Mouse (Mus musculus) megakaryocyte progenitor cell, adult 5-6 weeks (primary cell): ENCODE results near the gene Ccdc153. TPM values are rescaled to one million over a fixed set of nuclear protein-coding genes. Genes with fewer than 3 reads are reported as not detected.
A peak's percentile ranks its signal among the peaks of the same experiment; 100 is the strongest.

Experiments
- ATAC-seq: replicated peaks from 2 replicates; pipeline ENCODE4 v1.8.0; 2016; ENCODE audit warnings: mild to moderate bottlenecking, moderate TSS enrichment, inconsistent platforms; ENCODE audit not compliant: poor library complexity
- total RNA-seq, 2 experiments: library from RNA; stranded (forward) in 1 of 2; stranded (reverse) in 1 of 2; fragments of 157-497, 149-512 nt in 1 of 2; fragments of 200-1000 nt in 1 of 2; gene quantifications; 2 replicates each; pipeline versions ENCODE4 v1.2.3 to v1.2.4; 2015 to 2017

The Ccdc153 gene
- total RNA-seq (2015) (not detected in 2 replicates), total RNA-seq (2017) (not detected in 2 replicates)

DNA sequence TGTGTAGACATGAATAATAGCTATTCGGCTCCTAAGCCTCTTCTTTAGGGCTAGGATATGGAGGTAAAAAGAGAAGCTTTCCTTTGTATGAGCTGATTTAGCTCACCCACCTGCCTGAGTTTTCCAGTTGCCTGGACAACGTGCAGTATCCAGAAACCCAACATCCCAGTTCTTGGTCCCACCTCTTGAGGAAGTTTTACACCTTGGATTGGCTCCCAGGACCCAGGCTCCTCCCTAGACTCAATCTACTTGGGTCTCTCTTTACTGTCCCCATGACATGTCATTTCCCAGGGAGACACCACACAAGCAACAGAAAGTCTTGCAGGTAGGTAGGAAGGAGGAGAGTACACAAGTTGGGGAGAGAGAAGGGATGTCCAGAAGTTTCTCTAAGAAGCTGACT is at the start of gene Ccdc153:
TSS of gene Ccdc153 (plus strand) at position 278 of the 400 bp plus-strand sequence.
- ATAC-seq: no peak

DNA sequence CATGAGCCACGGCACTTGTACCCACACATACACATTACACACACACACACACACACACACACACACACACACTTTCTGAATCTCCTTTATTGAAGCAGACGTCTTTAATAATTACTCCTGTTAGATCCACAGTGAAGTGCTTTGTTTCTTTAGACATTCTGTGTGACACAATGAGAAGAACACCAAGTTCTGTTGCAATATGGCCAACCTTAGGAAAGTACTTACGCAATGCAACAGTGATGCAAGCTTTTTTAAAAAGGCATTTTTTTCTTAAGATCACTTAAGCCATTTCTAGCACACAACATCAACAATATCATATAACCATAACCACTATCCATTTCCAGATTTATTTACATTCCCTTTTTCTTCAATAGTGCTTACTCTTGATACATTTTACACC is 49.3 kb upstream of the Ccdc153 start:
- ATAC-seq: peak; percentile 73

DNA sequence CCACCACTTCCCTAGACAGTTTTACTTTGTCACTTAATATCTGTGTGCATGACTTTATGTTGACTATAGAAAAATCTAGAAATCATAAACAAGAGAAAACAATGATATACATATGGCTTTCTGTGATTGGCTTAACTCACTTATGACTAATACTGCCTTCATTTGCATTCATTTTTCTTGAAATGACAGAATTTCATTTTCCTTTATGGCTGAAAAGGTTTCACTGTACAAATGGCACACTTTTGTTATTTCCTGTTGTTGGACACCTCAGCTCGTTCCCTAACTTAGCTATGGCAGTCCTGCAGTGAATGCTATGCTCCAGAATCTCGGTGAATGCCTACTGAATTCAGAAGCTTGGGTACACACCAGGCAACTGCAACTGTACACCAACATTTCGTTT is 48.2 kb upstream of the Ccdc153 start:
- no peak for ATAC-seq

DNA sequence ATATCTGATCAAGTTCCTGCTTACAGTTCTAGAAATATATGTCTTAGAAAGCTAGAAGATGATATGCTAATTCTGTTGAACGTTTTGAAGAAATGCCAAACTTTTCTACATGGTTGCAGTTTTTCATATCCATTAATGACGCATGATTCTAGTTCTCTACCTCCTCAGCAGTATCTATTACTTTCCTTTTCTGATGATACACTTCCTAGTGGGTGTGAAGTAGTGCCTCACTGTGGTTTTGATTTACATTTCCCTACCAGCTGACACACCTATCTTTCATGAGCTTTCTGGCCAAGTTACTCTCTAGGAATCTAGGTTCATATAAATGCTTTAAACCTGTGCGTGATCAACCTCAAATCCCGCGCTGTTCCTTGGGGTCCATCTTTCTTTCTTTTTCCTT is 47.7 kb upstream of the Ccdc153 start:
- no peak for ATAC-seq

DNA sequence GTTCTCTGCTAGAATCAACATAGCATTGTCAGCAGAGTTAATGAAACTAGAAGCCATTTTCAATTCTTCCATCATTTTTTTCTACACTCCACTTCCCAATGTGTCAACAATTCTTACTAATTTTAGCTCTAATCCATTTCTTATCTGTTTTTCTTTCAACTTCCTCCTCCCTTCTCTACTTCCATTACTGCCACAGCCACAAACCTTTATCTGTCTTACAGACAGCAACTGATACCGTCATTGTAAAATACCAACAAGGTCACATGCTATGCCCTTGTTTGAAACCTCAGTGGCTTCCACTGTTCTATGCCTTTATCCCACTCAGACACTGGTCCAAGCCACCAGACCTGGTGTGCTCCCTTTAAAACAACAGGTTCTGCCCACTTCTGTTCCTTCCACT is 46.5 kb upstream of the Ccdc153 start:
- peak; percentile 69 for ATAC-seq

DNA sequence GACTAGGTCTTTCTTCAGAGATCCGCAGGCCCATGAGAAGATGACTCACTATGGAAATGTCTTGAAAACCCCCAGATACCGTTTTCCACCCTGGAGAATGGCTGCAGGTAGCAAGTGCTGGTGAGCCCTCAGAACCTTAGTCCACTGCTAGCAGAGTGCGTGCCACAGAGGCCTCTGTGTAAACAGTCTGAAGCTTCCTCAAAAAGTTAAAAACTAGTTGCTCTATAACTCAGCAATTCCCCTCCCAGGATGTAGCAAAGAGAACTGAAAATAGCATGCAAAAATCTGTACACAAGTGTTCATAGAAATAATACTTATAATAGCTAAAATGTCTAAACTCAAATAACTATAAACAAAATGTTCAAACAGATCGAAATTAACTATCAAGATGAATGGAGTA is 44.1 kb upstream of the Ccdc153 start:
- no peak for ATAC-seq

DNA sequence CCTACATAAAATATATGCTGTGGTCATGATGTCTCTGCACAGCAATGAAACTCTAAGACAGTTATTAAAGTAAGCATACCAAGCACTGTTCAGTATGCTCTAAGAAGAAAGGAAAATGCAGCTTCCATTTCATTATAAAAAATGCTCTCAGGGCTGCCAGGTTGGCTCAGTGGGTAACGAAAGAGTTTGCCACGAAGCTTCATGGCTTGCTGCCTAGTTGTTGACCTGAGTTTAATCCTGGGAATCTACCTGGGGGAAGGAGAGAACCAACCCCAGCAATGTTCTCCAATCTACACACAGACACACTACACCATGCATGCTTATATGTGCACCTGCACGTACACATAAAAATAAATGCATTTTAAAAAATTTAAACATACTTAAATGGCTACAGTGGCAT is 41.3 kb upstream of the Ccdc153 start:
- ATAC-seq: no peak

DNA sequence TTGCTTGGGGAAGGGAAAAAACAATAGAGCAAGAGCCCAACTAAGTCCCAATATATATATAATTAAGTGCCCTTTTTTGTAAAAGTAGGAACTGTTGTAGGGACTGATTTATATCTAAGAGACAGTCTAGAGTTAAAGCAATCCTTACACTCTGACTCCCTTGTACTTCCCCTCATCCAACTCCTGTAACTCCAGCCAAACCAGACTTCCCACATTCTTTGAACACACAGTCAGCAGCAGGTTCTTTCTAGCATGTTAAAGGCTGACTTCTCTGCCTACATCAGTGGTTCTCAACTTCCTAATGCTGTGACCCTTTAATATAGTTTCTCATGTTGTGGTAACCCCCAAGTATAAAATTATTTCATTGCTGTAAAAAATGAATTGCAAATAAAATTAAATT is 40.9 kb upstream of the Ccdc153 start:
- no peak for ATAC-seq

DNA sequence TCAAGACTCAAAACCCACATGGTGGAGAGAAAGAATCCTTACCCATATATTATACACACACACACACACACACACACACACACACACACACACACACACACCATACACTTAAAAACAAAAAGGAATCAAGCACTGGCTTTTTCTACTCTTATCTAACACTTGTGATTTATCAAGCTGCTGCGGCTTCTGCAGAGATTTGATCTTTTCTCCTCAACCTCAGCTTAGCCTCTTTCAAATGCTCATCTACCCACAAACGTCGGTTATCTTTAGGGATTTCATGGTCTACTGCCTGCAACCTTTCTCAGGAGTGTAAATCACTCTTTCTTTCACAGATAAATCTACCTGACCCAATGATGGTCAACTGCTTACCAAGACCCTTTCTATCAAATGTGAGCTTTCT is 40.0 kb upstream of the Ccdc153 start:
- ATAC-seq: no peak

DNA sequence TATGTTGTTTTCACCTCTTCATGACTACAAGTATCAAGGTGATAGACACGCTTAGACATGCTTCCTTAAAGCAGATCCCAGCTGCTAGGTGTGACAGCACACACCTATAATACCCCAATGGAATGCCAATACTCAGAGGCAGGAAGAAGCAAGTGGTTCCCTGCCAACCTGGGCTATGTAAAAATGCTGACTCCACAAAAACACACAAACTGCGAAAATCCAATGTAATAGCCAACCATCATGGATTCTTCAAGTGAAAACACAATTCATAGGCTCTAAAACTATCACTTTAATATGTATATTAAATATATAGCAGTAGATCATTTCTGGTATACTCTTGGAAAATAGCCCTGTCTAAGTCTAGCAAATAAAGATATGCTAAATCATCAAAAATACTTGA is 32.6 kb upstream of the Ccdc153 start:
- no peak for ATAC-seq

DNA sequence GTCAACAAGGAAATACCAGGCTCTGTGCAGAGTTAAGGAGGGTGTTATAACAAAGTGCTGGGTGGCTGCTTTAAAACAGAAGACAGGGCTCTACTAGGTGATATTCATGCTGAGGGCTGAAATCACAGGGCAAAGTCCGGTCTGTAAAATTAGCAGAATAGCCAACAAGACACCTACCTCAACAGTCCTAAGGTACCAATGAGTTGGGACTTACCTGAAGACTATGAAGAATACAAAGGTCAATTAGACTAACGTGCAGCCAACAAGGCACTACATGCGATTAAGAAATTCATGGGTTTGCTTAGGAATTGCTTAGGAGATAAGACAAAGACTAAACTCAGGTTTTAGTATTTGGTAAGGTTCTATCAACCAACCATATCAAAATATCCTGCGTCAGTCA is 31.1 kb upstream of the Ccdc153 start:
- no peak for ATAC-seq

DNA sequence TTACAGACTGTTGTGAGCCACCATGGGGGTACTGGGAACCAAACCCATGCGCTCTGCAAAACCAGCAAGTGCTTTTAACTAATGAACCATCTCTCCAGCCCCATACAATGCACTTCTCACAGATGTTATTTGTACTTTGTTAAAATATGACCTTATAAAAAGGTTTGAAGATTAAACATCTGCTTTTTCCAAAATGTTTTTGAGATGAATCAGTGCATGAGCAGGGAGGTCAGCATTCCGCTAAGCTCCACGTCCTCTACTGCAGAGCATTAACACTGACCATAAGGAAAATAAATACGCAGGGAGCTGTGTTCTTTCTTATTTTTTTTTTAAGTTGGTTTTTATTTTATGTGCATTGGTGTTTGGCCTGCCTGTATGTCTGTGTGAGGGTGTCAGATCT is 28.1 kb upstream of the Ccdc153 start:
- no peak for ATAC-seq

DNA sequence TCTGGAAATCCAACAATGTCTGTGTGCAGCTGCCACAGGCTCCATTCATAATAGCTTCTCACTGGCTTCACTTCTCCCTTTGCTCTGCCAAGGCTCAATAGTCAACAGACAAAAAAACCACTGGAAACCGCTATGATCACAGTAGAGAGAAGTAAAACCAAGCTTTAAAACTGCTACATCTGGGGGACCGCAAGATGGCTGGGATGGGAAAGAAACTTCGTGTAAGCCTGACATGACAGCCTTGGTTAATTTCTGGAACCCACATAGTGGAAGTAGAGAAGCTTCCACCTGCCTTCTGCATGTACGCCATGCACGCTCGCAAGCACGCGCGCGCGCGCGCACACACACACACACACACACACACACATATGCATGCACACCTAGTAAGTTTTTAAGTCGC is 26.9 kb upstream of the Ccdc153 start:
- peak; percentile 88 for ATAC-seq

DNA sequence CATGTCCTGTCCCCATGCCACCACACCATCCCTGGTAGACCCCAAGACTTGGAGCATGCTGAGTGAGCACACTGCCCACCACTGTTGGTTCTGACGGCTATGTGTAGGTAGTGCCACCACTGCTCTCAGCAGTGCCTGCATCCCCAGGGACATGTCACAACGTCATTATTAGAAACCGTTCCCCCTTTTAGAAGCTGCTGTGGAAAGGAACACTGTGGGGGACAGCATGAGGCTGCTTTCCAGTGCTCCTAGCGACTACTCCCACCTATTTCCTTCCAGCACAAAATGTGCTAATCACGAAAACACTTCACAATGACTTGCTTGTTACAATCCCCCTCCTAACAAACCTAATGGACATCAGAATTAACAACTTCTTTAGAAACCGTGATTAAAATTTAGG is 14.5 kb upstream of the Ccdc153 start:
- ATAC-seq: peak; percentile 34

DNA sequence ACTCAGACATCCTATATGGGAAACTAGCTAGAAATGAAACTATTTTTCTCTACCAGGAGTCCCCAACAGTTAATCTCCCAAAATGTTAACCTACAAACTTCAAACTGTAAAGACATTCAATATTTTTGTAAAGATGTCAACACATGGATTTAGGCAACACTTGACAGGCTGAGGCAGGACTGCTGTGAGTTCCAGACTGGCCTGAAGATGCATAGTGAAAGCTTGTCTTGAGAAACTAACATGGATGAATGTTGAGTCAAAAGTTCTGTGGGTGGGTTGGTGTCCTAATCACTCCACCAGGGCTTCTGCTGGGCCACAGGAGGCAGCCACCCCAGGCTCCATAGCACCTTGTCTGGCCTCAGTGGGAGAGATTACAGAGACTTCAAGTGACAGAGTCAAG is 8.9 kb upstream of the Ccdc153 start:
- ATAC-seq: no peak

DNA sequence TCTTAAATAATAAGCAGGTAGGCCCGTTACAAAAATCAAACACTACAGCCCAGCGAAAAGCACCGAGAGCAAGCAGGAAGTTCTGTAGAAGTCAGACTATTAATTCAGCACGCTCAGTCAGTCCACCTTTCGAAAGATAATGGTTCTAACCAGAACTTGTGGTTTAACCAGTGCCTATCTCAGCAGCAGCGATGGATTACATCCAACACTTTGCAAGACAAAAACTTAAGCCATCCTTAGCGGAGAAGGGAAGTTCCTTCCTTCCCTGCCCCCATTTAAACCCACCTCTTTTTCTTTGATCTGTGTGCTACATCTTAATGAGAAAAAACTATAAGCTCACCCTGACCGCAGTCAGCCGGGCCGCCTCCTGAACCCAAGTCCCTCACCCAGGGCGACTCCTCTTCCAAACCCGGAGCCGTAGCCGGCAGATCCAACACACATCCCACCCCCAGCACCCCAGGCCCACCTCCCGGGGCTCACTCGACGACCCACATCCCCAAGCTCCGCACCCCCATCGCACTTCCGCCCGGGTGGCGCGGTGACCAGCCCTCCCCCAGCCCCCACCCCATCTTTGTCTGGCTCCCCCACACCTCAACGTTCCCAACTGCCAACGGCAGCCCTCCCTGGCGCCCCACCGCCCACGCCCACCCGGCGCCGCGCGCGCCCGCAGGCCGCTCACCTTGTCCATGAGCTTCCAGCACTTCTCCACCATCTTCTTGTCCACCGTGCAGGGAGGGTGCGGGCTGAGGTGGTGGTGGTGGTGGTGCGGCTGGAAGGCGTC is 7.3 kb upstream of the Ccdc153 start:
- peak; percentile 22 for ATAC-seq

DNA sequence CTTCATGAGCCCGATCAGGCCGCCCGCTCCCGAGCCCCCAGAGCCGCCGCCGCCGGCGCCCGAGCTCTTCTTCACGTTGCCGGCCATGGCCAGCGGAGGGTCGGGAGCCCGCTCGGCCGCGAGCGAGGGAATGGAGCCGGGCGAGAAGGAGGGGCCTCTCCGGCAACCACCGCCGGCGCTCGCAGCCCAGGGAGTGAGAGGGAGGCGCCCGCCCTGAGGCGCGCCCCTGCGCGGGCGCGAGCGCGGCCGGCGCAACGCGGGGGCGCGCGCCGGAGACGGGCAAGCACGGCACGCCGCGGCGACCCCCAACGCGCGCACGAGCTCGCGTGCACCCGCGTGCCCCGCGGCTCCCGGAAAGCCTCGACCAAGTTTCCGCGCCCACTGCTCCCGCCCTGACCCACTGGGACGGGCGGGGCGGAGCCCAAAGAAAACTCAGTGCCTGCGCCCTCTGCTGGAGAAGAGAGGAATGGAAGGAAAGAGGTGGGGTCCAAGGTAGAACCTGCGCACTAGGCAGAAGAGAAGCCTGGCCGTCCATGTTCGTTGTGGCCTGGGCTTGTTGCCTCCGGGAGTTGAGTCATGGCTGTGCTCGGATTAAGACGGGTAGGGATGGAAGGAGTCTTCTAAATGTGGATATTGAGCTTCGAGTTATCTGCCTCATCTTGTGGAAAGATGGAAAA is 6.5 kb upstream of the Ccdc153 start, which contains the start of gene Cbl:
TSS of gene Cbl (minus strand) at position 248 of the 677 bp plus-strand sequence.
- ATAC-seq: peak; percentile 85

DNA sequence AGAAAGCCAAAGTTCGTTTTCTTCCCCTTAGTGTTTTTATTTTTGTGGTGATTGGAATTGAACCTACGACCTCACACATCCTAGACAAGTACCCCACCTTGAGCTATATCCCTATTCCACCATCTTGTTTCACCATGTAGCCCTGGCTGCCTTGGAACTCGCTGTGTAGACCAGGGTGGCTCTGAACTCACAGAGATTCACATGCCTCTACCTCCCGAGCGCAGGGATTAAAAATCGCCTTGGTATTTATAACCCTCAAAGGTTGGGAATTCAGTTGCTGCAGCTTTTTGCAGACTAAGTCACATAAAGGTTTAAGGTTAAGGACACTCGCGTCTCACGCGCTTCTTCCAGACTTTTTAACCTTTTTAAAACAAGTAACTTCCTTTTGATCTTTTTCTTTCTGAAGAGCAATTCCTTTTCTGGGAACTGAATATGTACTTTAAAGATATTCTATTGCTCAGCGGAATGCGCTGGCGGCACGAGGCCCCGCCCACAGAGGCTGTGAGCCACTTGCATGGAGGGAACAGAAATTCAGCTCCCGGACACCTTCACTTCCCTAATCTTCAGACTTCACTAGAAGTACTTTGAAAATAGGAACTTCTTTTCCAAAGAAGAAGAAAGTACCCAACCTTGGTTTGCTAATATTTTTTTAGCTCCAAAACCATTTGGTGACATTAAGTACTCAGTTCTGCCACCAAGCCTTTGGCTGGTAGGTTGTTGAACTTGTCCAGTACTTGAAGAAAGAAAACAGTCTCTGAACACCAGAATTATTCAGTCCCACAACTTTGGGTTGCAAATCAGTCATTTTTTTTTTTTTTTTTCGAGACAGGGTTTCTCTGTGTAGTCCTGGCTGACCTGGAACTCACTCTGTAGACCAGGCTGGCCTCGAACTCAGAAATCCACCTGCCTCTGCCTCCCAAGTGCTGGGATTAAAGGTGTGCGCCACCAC is 5.7 kb upstream of the Ccdc153 start:
- ATAC-seq: peak; percentile 54

DNA sequence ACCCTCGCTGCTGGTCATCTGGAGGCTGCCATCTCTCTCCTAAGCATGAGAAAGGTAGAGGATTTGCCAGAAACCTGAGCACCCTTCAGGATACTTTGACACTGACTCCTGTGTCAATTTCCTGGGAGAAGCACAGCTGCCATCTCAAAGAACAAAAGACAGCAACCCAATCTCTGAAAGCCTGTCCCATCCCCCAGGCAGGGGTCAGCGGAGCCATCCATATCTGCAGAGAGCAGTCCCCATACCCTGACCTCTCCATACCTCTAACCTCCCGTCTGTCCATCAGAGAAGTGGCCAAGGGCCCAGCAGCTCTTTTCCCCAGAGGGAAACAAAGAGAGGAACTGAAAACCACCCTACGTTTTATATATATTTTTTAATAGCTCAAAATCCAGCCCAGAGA is 3.9 kb upstream of the Ccdc153 start:
- ATAC-seq: no peak

DNA sequence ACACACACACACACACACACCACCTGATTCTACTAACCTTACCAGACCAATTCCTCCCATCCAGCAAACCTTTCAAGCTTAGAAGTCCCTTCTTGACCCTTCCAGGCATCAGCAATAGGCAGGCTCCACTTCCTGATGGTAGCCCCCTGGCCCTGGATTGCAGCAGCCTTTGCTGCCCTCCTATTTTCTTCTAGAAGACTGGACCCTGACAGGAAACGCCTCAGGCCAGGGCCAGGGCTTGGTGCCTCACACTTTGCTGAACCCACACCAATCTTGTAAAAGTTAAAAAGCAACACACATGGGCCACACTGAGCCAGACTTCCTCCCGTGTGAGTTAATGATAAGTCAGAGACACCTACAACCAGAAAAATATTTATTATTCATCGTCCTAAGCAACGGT is 3.3 kb upstream of the Ccdc153 start:
- ATAC-seq: no peak

DNA sequence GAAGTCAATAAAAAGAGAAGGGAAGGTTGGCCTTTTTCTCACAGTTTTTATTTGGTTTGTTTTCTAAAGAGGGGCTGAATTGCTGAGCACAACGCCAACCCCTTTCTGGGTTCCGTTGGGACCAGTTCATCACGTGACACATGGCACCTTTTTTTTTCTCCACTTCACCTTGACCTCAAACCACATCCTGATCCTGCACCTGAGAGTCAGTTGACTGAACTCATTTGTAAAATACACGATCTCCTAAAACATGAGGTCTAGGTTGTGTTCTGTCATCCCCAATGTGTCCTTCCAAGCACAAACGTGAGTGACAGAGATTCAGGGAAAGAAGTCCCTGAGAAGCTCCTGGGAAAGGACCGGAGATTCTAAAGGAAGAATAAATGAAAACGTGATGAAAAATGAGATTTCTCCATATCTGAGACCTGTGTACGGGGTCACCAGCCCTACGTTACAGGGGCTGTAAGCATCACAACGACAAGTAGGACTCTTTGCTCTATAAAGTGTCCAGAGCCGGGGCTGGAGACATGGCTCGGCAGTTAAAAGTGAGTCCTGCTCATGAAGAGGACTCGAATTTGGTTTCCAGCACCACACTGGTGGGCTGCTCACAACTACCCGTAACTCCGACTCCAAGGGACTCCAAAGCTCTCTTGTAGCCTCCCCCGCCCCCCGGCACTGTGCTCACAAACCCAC is 1.8 kb upstream of the Ccdc153 start:
- ATAC-seq: no peak
